Comparison of ENCODE assay signal across 8 mouse cellular contexts in the genomic region with DNA sequence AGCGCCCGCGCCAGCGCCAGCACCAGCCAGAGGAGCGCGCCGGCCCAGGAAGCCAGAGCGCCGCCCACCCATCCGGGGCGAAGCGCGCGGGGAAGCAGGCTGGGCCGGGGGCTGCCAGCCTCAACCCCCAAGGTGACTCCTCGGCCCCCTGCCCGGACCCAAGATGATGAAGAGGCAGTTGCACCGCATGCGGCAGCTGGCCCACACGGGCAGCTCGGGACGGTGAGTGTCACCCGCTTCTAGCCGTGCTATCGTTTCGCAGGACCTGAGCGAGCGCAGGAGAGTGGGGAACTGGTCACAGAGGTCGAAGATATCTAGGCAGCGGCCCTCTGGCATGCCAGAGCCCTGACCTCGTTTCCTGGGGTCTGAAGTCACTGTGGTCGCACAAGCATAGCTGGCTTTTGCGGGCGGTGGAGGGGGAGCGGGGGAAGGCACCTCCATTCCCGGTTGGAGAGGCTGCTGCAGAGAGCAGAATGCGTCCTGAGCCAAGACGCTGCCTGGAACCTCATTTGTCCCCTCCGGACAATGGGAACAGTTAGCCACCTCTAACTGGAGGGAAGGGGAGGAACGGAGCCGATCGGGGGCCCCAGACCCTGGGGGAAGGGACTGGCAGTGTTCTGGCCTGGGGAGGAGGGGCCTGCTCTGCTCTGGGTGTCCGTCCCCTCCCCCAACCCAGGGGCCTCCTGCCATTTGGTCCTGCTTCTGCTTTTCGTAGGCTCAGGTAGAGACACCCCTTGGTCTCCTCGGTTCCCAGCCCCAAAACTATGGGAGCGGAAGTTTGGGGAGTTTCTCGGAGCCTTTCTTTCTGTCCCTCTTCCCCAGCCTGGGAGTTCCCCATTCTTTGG. TPM values are rescaled to one million over a fixed set of nuclear protein-coding genes. Genes with fewer than 3 reads are reported as not detected.
DNase-seq lines count a peak whose midpoint lies in the region; ATAC-seq and TF ChIP-seq lines count a peak whose summit lies in the region.

Gene Sh3bp1, plus strand, starts transcription at position 29 of the 845 bp plus-strand sequence.

- TF ChIP-seq EP300 in stomach, postnatal 0 days (optimal IDR thresholded peaks at IDR 0.05), result no peak

- H3K36me3 ChIP-seq in intestine, embryonic 15.5 days, result peaks cover 17% of the 10 kb centered on the region
- no peaks in the 10 kb centered on the region for H3K36me3 ChIP-seq in liver, adult 2 months (ENCODE audit: control insufficient read depth, insufficient read depth, low read length)
- peaks cover 3% of the 10 kb centered on the region for H3K36me3 ChIP-seq in midbrain, postnatal 0 days (ENCODE audit: insufficient read depth, low read length)
- peaks cover 2% of the 10 kb centered on the region; the same call in 1 of the 2 replicates for H3K36me3 ChIP-seq in stomach, postnatal 0 days (ENCODE audit: control insufficient read depth, insufficient read depth, low read length)

- H3K9me3 ChIP-seq in intestine, embryonic 15.5 days, result no peaks in the 10 kb centered on the region
- no peaks in the 10 kb centered on the region for H3K9me3 ChIP-seq in midbrain, postnatal 0 days (ENCODE audit: low read length)
- H3K9me3 ChIP-seq in stomach, postnatal 0 days (ENCODE audit: control insufficient read depth, low read length), result no peaks in the 10 kb centered on the region

- H3K4me1 ChIP-seq in intestine, embryonic 15.5 days (replicated peaks), result peaks cover 55% of the 10 kb centered on the region
- no peaks in the 10 kb centered on the region; the same call in 1 of the 2 replicates for H3K4me1 ChIP-seq in liver, adult 2 months (ENCODE audit: control insufficient read depth, insufficient read depth, low read length)
- H3K4me1 ChIP-seq in midbrain, postnatal 0 days (ENCODE audit: insufficient read depth, low read length), result 0 out of 2 replicates have a peak, but pooled peaks cover 3% of the 10 kb centered on the region
- H3K4me1 ChIP-seq in stomach, postnatal 0 days (replicated peaks; ENCODE audit: control insufficient read depth, insufficient read depth), result peaks cover 7% of the 10 kb centered on the region

- H3K9ac ChIP-seq in intestine, embryonic 15.5 days, result peak within 1 kb of the TSS; percentile 82
- peak within 1 kb of the TSS; percentile 61 for H3K9ac ChIP-seq in liver, adult 2 months (ENCODE audit: low read depth, low read length)
- H3K9ac ChIP-seq in midbrain, postnatal 0 days (replicated peaks; ENCODE audit: low read length, poor library complexity, severe bottlenecking), result peak within 1 kb of the TSS; percentile 53
- peak within 1 kb of the TSS; percentile 79 for H3K9ac ChIP-seq in stomach, postnatal 0 days (ENCODE audit: low read length)

- no peak for TF ChIP-seq CTCF in liver, adult 2 months (IDR thresholded peaks at IDR 0.05; ENCODE audit: low read depth, low read length)
- TF ChIP-seq CTCF in midbrain, postnatal 0 days (IDR thresholded peaks at IDR 0.05), result no peak
- no peak for TF ChIP-seq CTCF in stomach, postnatal 0 days (IDR thresholded peaks at IDR 0.05; ENCODE audit: low read depth)

- H3K4me3 ChIP-seq in intestine, embryonic 15.5 days (replicated peaks), result peak within 1 kb of the TSS; percentile 66
- H3K4me3 ChIP-seq in liver, adult 2 months (ENCODE audit: insufficient read depth, low read depth, low read length), result peak within 1 kb of the TSS; percentile 52
- H3K4me3 ChIP-seq in midbrain, postnatal 0 days (ENCODE audit: low read depth, low read length), result peak within 1 kb of the TSS; percentile 46
- peak within 1 kb of the TSS; percentile 77 for H3K4me3 ChIP-seq in stomach, postnatal 0 days (ENCODE audit: low read depth, low read length)

- H3K4me2 ChIP-seq in intestine, embryonic 15.5 days (replicated peaks), result peak within 1 kb of the TSS; percentile 91
- H3K4me2 ChIP-seq in midbrain, postnatal 0 days (ENCODE audit: low read depth, low read length, poor library complexity, severe bottlenecking), result peak within 1 kb of the TSS; percentile 92
- peak within 1 kb of the TSS; percentile 86 for H3K4me2 ChIP-seq in stomach, postnatal 0 days (replicated peaks; ENCODE audit: low read depth)

- H3K27ac ChIP-seq in intestine, embryonic 15.5 days, result peak within 1 kb of the TSS; percentile 78
- peak within 1 kb of the TSS; percentile 3; the same call in 1 of the 2 replicates for H3K27ac ChIP-seq in liver, adult 2 months (replicated peaks; ENCODE audit: insufficient read depth, low read depth, low read length)
- no peak within 1 kb of the TSS; the same call in 1 of the 2 replicates for H3K27ac ChIP-seq in midbrain, postnatal 0 days (ENCODE audit: low read depth, low read length)
- peak within 1 kb of the TSS; percentile 85 for H3K27ac ChIP-seq in stomach, postnatal 0 days (replicated peaks)

- no peaks in the 10 kb centered on the region for H3K79me2 ChIP-seq in liver, adult 2 months (ENCODE audit: control insufficient read depth, insufficient read depth, low read length)

- DNase-seq in layer of hippocampus, adult 18-20 months (ENCODE audit: low spot score in 2 of 2), result peak; percentile 43 to 71
- DNase-seq in layer of hippocampus, adult 9-11 months, result no peak
- peak; percentile 48 to 53 for DNase-seq in cerebellum, postnatal 14 days
- peak; percentile 74 for DNase-seq in gastrocnemius, postnatal 25 days
- DNase-seq in liver, adult 2 months (ENCODE audit: extremely low read depth, low read depth, low spot score), result no peak
- DNase-seq in midbrain, postnatal 0 days (ENCODE audit: low spot score), result no peak
- DNase-seq in stomach, postnatal 0 days (ENCODE audit: low spot score), result peak; percentile 82

- WGBS in intestine, embryonic 15.5 days, result under 1% methylated on average over 47 of the region's 47 CpGs
- WGBS in liver, adult 2 months, result 8% methylated on average over 47 of the region's 47 CpGs
- WGBS in midbrain, postnatal 0 days, result 3% methylated on average over 47 of the region's 47 CpGs
- under 1% methylated on average over 43 of the region's 47 CpGs for WGBS in stomach, postnatal 0 days

- TF ChIP-seq POLR2A in liver, adult 2 months (IDR thresholded peaks at IDR 0.05; ENCODE audit: extremely low read depth, insufficient read depth, low read length), result 0 out of 2 replicates have a peak, but pooled peaks have one; percentile 23

- peak; percentile 66 for ATAC-seq in intestine, embryonic 15.5 days
- no peak for ATAC-seq in midbrain, postnatal 0 days (ENCODE audit: low FRiP score)
- ATAC-seq in stomach, postnatal 0 days (ENCODE audit: low FRiP score, low TSS enrichment), result peak; percentile 28; the same call in 1 of the 2 replicates

- no peaks in the 10 kb centered on the region for H3K27me3 ChIP-seq in intestine, embryonic 15.5 days (replicated peaks)
- H3K27me3 ChIP-seq in liver, adult 2 months (ENCODE audit: control insufficient read depth, insufficient read depth, low read length), result no peaks in the 10 kb centered on the region
- H3K27me3 ChIP-seq in midbrain, postnatal 0 days (ENCODE audit: insufficient read depth, low read length), result peaks cover 3% of the 10 kb centered on the region; the same call in 1 of the 2 replicates
- H3K27me3 ChIP-seq in stomach, postnatal 0 days (ENCODE audit: control insufficient read depth, insufficient read depth, low read length), result no peaks in the 10 kb centered on the region

RNA-seq across cellular contexts. Expression of gene Sh3bp1, which starts in this region (rescaled TPM):
- 10 to 100 TPM; 32.4 to 34.4 TPM for total RNA-seq in layer of hippocampus, adult 18-20 months (2021)
- total RNA-seq in gastrocnemius, postnatal 25 days (2021), result 1 to 10 TPM; 2.6 to 3.1 TPM
- 21.6 and 26.8 TPM in 2 replicates for polyA plus RNA-seq in intestine, embryonic 15.5 days (2015; fragmentation: Nextera tagmentation; extraction: Ambion mirVana)
- total RNA-seq in liver, adult 2 months (2014; rRNA removed), result 0.37 and 2.3 TPM in 2 replicates
- 3.7 and 6.0 TPM in 2 replicates for polyA plus RNA-seq in liver, adult 2 months (2012; rRNA removed)
- total RNA-seq in midbrain, postnatal 0 days (2014; rRNA removed), result 4.2 and 4.5 TPM in 2 replicates
- polyA plus RNA-seq in midbrain, postnatal 0 days (2015; fragmentation: Nextera tagmentation; extraction: Ambion mirVana), result 4.0 and 4.7 TPM in 2 replicates
- 22.7 and 27.4 TPM in 2 replicates for polyA plus RNA-seq in stomach, postnatal 0 days (2015; fragmentation: Nextera tagmentation; extraction: Ambion mirVana)

Comparison
In these comparisons a context has a peak if more than half of its experiments do, and no peak if none do; other contexts are left out.
1. DNase-seq: peak in layer of hippocampus, adult 18-20 months (2 of 2), cerebellum, postnatal 14 days (2 of 2), gastrocnemius, postnatal 25 days (single experiment) and stomach, postnatal 0 days (single experiment); none in layer of hippocampus, adult 9-11 months (single experiment), liver, adult 2 months (single experiment) and midbrain, postnatal 0 days (single experiment).
2. Peak in every context shown above with its lines, with median percentiles within 50 percentile points of each other: H3K4me2 ChIP-seq, H3K4me3 ChIP-seq and H3K9ac ChIP-seq.